Mouse (Mus musculus) heart, postnatal 4 days (tissue): Measurements from ENCODE around the gene Hcn3. TPM values are rescaled to one million over a fixed set of nuclear protein-coding genes. Genes with fewer than 3 reads are reported as not detected.
"Not testable (repeated sequence)": the region's sequence is repeated elsewhere in the genome, so short reads cannot be mapped to it uniquely, and the experiment has no call there.

Experiments
- DNase-seq: peaks from one replicate; pipeline ENCODE4 v3.0.0; 2021
- total RNA-seq, 2 experiments: library from RNA; stranded (reverse); gene quantifications; 2 replicates each; pipeline ENCODE4 v1.2.3; 2021

Hcn3 gene
- total RNA-seq, 2 experiments from 2014 or later: 0.86 to 1.1 TPM

DNA sequence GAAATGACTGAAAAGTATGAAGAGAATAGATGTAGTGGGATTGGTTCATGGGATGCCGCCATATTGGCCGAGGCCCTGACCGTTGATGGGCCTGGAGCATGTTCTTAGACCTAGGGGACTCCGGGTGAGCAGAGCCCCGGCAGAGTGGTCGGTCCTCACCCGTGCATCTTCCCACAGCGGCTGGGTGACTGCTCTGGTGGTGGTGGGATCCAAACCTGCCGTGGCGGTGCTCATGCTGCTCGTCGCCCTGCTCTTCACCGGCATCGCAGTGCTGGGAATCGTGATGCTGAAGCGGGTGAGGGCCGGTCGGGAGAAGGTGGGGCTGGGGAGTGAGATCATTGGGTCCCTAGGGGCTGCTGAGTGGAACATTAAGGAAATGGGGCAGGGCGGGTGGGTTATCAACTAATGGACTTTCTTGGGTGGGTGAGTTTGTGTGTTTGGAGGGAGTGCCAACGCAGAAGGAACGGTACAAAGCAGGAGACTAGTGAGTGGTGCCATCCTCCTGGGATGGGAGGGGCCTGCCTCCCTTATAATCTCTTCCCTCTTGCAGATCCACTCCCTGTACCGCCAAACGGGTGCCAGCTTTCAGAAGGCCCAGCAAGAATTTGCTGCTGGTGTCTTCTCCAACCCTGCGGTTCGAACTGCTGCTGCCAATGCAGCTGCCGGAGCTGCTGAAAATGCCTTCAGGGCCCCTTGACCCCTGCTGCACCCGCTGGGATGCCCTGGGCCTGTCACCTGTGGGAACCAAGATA is 21.9 kb upstream of the Hcn3 start:
- DNase-seq: no peak

DNA sequence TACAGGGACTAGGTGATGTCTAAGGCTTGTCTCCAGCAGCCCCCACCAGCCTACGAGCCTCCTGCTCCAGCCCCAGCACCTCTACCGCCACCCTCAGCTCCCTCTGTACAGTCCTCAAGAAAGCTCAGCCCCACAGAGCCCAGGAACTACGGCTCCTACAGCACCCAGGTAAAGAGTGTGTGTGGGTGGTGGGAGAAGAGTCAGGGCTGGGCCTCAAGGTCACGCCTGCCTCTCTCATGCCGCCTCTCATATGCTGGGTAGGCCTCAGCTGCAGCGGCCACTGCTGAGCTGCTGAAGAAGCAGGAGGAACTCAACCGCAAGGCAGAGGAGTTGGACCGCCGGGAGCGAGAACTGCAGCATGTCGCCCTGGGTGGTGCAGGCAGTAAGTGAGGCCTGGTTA is 19.1 kb upstream of the Hcn3 start:
- no peak for DNase-seq

DNA sequence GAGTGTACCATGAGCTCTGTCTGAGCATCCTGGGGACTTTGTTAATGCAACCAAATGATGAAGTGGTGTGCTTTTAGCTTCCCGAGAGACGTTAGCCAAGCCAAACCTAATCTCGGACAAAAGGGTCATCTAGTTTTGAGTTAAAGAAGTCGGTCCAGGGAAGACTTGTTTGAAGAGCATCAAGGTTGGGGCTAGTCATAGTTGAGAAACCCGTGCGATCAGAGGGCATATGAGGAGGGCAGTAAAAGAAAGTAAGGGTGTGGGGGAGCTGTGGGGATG is 18.1 kb upstream of the Hcn3 start:
- no peak for DNase-seq

DNA sequence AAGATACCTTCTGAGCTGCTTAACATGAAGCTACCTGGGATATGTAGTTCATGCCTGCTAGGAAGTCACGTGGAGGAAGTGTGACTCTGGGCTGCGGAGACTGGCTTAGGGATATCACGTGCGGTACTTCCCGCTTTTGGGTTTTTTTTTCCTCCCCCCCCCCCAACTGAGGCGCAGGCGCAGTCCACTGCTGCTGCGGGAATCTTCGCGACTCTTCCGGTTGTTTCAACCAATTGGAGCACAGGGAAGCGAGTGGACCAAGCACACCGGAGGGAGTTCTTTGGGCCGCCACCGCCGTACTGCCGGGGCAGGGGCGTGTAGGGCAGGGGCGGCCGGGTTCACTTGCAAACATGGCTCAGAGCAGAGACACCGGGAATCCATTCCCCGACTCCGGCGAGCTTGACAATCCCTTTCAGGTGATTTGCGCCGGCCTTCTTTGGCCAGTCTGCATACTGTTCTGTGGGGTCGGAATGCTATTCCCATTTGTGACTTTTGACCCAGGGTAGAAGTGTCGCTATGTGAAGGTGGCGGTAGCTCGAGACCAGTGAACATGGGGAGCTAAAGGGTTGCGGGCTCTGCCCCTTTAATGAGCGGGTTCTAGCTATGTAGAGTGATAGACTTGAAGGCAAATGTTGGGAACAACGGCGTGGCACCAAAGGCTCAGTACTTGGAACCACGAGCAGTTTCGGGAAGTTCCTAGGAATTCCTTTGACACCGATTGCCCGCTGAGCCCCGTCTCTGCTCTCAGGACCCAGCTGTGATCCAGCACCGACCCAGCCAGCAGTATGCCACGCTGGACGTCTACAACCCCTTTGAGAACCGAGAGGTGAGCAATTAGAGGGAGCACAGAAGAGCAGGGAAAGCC is 17.5 kb upstream of the Hcn3 start, which contains the start of gene Scamp3:
TSS of gene Scamp3 (plus strand) at position 232 of the 865 bp plus-strand sequence.
- peak; percentile 86 for DNase-seq

DNA sequence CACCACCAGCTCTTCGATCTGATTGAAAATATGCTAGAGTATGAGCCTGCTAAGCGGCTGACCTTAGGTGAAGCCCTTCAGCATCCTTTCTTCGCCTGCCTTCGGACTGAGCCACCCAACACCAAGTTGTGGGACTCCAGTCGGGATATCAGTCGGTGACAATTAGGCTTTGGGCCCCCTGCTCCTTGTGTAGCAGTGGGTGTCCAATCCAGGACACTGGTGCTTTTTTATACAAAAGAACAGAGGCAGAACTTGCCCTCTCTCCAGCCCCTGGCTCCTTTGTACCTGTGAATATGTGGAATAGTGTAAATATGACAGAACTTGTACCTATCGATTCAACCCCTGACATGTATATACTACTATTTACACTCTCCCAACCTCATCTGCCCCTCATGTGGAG is 16.4 kb upstream of the Hcn3 start:
- no peak for DNase-seq

DNA sequence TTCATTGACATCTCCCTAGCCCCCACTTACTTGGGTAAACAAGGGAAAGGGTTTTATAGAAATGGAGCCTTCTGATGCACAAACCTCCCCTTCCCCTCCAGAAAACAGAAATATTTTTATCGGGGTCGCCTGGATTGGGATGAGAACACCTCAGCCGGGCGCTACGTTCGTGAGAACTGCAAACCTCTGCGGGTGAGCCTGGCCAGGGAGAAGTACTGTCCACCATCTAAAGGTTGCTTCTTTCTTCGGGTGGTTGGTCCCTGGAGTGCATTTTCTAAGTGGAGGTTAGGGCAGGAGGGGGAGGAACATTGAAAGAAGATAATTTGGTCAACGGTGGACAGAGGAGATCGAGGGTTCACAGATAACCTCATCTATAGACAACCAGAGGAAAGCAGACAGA is 15.5 kb upstream of the Hcn3 start:
- DNase-seq: no peak

DNA sequence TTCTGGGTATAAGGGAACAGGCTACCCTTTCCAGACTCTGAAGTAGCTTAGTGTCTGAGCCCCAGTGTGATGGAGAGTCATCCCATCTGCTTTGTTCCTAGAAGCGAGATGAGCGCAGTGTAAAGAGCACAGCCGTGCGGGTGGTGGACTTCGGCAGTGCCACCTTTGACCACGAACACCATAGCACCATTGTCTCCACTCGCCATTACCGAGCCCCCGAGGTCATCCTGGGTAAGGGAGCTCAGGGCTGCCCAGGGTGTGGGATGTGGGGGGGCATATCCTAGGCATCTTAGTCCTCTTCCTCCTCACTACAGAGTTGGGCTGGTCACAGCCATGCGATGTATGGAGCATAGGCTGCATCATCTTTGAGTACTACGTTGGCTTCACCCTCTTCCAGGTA is 14.8 kb upstream of the Hcn3 start:
- no peak for DNase-seq

DNA sequence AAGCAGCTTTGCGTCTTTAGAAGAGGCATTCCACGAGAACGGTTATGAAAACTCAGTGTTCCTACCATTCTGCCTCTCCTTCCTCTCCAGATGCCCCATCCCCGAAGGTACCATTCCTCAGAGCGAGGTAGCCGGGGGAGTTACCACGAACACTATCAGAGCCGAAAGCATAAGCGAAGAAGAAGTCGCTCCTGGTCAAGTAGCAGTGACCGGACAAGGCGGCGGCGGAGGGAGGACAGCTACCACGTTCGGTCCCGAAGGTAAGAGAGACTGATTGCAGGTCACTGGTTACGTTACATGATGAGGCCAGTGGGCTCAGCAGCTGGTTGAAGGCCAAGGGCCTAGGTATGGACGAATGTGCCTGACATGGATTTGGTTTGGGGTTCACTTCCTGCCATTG is 6.9 kb upstream of the Hcn3 start:
- no peak for DNase-seq

DNA sequence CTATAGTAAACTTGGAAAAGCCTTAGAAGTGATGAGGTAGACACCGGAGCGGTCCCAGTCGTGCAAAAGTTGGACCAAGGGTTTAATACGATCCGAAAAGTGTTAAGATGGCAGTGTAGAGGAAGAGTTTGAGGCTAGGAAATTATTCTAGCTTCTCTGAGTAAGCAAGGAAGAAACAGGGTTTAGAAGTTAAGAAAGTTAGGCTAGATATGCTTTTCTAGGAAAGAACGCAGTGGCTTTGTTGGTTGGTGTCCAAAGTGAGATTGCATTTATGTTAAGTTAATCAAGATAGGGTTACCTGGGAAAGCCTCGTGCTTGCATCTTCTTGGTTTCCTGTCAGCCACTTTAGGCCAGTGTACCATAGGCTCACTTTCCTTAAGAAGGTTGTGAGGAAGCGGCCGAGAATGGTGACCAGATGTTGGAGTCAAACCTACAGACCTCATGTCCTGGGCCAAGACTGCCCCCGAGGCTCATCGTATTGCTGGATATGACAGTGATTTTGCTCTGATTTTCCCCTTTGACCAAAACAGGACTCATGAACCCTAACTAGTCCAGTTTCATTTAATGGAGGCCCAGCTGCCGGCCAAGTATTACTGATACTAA is 5.4 kb upstream of the Hcn3 start:
- DNase-seq: no peak

DNA sequence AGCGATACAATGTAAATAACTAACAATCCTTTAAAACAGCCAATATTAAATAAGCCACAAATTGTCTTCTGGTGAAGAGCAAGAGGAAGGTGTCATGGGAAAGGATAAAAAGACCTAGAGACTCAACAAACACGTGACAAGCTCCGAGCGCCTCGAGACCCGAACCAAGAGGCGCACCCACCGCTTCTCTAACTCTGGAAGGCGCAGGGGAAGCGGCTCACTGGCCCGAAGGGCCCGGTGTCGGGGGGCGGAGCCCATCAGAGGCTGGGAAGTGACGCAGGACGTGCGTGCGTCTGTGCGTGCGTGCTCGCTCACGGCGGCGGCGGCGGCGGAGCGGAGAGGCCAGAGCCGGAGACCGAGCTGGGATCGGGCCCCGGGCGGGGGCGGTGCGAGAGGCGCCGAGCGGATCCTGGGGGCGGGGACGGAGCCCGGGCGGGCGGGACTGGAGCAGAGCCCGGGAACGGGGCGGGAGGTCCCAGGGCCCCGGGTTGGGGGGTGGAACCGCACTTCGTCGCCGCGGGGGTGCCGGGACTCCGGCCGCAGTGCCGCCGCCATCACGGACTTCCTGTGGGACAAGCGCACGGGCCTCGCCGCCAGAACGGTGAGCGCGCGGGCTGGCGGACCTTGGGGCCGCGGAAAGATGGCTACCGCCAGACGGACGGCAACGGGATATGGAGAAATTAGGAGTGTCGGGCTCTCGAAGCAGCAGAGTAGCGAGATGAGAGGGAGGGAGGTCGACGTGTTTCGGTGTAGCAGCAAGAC is 4.7 kb upstream of the Hcn3 start, which contains the start of gene Clk2:
TSS of gene Clk2 (plus strand) at position 290 of the 762 bp plus-strand sequence.
- peak; percentile 95 for DNase-seq

DNA sequence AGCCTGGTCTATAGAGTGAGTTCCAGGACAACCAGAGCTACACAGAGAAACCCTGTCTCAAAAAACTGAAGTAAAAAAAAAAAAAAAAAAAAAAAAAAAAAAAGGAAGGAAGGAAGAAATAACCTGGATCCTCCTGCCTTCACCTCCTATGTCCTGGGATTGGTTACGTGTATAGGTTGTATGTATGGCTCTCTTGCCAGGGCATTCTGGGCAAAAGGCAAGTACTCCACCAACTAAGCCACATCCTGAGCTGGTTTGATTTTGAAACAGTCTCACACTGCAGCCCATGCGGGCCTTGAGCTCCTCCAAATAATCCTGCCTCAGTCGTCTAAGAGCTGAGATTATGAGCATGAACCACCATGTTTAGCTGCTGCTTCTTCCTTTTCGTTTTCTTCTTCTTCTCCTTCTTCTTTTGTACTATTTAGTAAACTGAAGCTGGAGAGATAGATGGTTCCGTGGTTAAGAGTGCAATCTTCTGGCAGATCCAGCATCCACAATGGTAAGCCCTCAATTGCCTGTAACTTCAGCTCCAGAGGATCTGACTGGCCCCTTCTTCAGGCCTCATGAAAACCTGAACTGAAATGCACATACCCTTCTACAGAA is 3.7 kb upstream of the Hcn3 start:
- DNase-seq: no peak

DNA sequence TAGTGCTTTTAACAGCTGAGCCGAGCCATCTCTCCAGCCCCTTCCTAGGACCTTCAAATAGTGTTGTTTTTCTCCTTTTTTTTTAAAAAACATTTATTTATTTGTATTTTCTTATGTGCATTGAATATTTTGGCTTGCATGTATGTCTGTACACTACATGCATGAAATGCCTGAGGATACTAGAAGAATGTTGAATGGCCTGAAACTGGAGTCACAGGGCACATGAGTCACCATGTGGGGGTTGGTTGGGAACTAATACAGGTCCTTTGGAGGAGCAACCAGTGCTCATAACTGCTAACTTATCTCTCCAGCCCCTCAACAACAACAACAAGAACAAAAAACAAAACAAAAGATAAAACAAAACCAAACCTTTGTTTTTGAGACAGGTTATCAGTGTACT is 3.1 kb upstream of the Hcn3 start:
- DNase-seq: no peak

DNA sequence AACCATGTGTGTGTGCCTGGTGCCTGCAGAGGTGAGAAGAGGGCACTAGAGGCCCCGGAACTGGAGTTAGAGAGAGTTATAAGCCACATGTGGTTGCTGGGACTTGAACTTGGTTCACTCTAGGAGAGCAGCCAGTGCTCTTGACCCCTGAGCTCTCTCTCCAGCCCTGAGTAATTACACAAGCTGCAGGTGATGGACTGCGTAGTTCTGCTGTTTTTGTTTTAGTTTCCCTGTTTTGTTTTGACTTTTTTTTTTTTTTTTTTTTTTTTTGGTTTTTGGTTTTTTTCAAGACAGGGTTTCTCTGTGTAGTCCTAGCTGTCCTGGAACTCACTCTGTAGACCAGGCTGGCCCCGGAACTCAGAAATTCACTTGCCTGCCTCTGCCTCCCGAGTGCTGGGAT is 1.8 kb upstream of the Hcn3 start:
- no peak for DNase-seq

DNA sequence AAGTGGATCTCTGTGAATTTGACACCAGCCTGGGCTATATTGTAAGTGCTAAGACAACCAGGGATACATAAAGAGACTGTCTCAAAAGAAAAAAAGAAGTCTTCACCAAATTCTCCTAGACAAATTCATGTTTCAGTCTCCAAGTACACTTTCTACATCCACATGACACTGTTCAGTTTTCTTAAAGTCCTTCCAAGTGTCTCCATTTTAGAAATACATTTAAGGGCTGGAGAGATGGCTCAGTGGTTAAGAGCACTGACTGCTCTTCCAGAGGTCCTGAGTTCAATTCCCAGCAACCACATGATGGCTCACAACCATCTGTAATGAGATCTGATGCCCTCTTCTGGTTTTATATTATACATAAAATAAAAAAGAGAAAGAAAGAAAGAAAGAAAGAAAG is 1.2 kb upstream of the Hcn3 start:
- DNase-seq: not testable (repeated sequence)

DNA sequence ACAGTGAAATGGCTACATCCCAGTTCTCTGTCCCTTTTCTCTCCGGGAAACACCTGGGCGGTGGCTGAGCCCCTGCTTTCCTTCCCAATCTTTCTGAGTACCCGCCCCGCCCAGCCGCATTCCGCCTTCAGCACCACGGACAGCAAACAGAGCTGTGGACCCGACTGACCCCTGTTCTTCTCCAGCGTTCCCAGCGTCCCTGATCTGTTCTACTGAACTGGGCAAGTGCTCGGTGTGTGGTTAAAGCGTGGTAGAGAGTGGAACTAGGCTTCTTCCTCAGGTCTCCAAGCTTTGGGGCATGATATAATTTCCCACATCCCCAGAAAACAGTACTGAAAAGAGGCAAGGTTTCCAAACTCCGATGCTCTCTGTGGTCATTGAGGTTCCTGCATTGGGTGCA is 785 bp downstream of the Hcn3 start:
- DNase-seq: peak; percentile 84

DNA sequence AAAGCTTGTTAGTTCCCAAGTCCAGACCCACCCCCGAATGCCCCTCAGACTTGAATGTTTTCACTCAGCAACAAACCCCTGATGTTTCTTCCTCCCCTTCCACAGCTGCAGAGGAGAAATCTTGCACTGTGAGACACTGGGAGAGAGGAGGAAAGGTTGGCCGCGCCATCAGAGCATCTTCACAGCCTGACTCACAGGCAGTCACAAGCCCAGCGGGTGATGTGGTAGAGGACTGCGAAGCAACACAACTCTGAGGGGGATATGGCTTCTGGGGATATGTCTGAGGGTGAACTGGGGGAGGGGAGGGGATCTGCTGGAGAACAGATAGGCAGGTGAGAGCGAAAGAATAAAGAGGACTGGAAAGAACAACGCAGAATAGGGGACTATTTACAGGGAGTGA is 1.3 kb downstream of the Hcn3 start:
- no peak for DNase-seq

DNA sequence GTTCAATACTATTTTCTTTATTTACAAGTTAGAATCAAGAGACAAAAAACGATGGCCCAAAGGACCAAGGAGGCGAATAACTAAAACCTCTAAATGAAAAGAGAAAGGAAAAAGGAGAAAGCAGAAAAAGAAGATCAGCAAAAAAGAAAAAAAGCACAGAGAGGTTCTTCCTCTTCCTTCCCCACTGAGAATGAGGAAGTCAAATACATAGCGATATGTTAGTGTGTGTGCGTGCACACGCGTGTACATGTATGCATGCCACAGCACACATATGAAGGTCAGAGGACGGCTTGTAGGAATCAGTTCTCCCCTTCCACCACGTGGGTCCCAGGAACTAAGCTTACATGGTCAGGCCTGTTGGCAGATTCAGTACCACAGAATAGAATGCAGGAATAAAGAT is 3.0 kb downstream of the Hcn3 start:
- DNase-seq: no peak

DNA sequence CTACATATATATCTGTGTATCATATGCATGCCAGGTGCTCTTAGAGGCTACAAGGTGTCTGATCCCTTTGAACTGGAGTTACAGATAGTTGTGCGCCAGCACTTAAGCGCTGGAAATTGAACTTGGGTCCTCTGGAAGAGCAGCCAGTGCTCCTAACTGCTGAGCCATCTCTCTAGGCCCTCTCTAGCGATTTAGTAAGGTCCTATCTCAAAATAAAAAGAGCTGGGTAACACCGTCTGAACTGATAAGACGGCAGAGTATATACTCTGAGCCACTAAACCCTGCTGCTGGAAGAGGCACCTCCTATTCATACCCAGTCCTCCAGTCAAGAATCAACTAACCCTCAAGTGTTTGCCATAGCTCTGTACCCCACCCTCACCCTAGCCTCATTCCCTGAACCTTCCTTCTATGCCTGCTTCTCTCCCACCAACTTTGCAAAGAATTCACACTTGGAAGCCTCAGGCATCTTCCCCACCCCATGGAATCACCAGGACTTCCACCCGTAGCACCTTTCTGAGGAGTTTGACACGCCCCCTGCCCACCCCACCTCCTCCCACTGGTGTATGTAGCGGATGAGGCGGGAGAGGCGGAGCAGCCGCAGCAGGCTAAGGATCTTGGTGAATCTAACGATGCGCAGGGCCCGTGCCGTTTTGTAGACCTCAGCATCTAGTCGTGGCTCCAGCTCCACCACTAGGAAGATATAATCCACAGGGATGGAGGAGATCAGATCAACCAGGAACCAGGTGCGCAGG is 7.7 kb downstream of the Hcn3 start:
- no peak for DNase-seq

DNA sequence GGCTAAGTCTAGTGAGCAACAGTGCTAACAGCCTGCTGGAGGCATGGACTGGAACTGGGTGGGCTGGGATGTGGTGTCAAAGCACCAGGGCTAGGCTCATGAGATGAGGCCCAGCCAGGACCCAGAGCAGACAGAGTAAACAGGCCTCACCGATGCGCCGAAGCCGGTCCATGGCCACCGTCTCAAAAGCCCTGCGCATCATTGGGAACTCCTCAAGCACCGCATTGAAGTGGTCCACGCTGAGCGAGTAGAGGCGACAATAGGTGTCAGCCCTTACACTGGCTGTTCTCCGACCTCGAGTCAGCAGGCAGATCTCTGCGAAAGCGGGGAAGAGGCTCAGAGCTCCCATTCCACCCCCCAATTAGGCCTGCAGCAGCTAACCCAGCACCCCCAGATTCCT is 11.4 kb downstream of the Hcn3 start:
- DNase-seq: no peak

DNA sequence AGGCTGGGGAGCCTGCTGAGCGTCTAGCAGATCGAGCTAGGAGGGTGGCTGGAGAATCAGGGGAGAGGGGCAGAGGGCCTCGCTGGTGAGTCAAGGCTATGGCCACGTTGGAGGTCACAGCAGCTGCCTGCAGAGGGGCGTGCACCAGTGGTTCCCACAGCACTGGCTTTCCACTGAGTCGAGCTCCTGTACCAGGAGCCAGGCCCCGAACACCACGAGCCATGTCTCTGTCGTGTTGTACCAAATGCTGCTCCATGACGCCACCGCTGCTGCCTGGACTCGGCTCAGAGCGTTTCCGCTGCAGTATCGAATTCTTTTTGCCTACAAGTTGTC is 12.1 kb downstream of the Hcn3 start:
- no peak for DNase-seq

DNA sequence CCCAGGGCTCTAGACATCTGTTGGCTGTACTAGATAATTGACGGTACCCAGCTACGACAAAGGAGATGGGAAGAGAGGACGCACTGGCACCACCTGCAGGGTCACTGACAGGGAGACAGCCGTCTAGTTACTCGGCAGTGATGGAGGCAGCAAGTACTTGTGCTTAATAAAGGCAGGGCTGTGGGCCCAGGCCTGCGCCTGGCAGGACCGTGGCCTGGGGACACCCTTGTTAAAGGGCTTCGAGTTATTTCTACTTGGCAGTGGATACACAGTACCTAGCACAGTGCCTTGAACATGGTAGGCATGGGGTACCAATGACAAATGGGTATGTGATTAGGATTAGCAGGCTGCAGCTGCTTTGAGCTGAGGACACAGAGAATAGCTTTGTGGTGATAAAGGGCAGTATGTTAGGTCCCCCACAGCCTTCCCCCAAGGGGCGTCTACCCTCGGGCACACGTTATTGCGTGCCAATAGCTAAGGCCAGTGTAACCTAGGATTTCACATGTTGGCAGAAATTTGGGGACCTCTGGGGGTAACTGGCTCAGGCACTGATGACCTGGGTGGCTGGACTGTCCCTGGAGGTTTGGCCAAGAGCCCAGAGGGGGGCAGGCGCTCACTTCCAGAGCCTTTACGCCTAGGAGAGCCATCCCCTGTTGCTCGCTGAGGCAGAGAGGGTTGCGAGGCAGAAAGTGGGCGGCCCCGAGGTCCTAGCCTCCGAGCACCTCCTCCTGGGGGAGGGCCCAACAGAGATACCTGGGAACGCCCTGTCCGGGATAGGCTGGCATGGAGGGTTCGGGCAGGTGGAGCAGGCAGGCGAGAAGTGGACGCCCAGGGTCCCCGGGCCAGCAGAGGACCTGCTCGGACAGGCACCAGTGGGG is 12.7 kb downstream of the Hcn3 start:
- no peak for DNase-seq
